Mouse (Mus musculus) liver, postnatal 0 days (tissue): ENCODE results near the gene Zfp626. TPM values are rescaled to one million over a fixed set of nuclear protein-coding genes. Genes with fewer than 3 reads are reported as not detected.
"Not testable (repeated sequence)": the region's sequence is repeated elsewhere in the genome, so short reads cannot be mapped to it uniquely, and the experiment has no call there.

ENCODE experiments used
- ATAC-seq: fragments of 200-750 bp; cut with Nextera tagmentation; 2 replicates; pipeline ENCODE4 v1.8.0; 2017; ENCODE audit warnings: mild to moderate bottlenecking, moderate library complexity
- DNase-seq: peaks from one replicate; pipeline ENCODE4 v3.0.0-alpha.2; 2016
- H3K27ac ChIP-seq: fragments of 300-500 bp; sonication (generic); 2 replicates; pipeline ENCODE4 v1.5.1; 2014; ENCODE audit warnings: antibody characterized with exemption, moderate library complexity, mild to moderate bottlenecking, low read depth
- H3K27me3 ChIP-seq: fragments of 300-500 bp; sonication (generic); 2 replicates; pipeline ENCODE4 v1.6.1; 2014; ENCODE audit warnings: low read length, control low read depth, mixed read lengths; ENCODE audit not compliant: insufficient read depth
- H3K36me3 ChIP-seq: fragments of 300-500 bp; sonication (generic); replicated peaks from 2 replicates; pipeline ENCODE4 v1.6.1; 2014; ENCODE audit warnings: mild to moderate bottlenecking, control low read depth, low read length, moderate library complexity, mixed read lengths; ENCODE audit not compliant: insufficient read depth
- H3K4me1 ChIP-seq: fragments of 300-500 bp; sonication (generic); 2 replicates; pipeline ENCODE4 v1.6.1; 2014; ENCODE audit warnings: antibody characterized with exemption, mild to moderate bottlenecking, control low read depth; ENCODE audit not compliant: insufficient read depth
- H3K4me2 ChIP-seq: fragments of 300-500 bp; sonication (generic); 2 replicates; pipeline ENCODE4 v1.6.1; 2014; ENCODE audit warnings: low read depth, mild to moderate bottlenecking, low read length, moderate library complexity, mixed read lengths
- H3K4me3 ChIP-seq: fragments of 300-500 bp; sonication (generic); 2 replicates; pipeline ENCODE4 v1.5.1; 2014; ENCODE audit warnings: low read depth, low read length
- H3K9ac ChIP-seq: fragments of 300-500 bp; sonication (generic); replicated peaks from 2 replicates; pipeline ENCODE4 v1.6.1; 2014; ENCODE audit warnings: mild to moderate bottlenecking, moderate library complexity
- H3K9me3 ChIP-seq: fragments of 300-500 bp; sonication (generic); 2 replicates; pipeline ENCODE4 v1.6.1; 2016; ENCODE audit warnings: mild to moderate bottlenecking, control low read depth, low read length, mixed read lengths
- CTCF ChIP-seq: sonication (generic); IDR thresholded peaks from 2 replicates; pipeline ENCODE4 v1.5.1; 2016; ENCODE audit warnings: antibody characterized with exemption, low read depth
- EP300 ChIP-seq: IDR thresholded peaks from 2 replicates; pipeline ENCODE4 v1.6.1; 2016; ENCODE audit warnings: antibody characterized with exemption, low read depth, mild to moderate bottlenecking
- WGBS: fragments of 180-500 bp; shearing (Covaris S2); extraction: QIAGEN DNeasy Blood & Tissue Kit; methylation state at CpG from one replicate; pipeline ENCODE4 v1.1.7; 2014; ENCODE audit not compliant: insufficient replicate concordance; 5-methylcytosine and 5-hydroxymethylcytosine counted together
- polyA plus RNA-seq: library from polyadenylated mRNA; unstranded; fragments of >200 nt; fragmentation: Nextera tagmentation; extraction: Ambion mirVana; gene quantifications from 2 replicates; pipeline ENCODE4 v1.2.1, GENCODE M21; 2015

The Zfp626 gene
- polyA plus RNA-seq = 0.62 and 0.63 TPM in 2 replicates

DNA sequence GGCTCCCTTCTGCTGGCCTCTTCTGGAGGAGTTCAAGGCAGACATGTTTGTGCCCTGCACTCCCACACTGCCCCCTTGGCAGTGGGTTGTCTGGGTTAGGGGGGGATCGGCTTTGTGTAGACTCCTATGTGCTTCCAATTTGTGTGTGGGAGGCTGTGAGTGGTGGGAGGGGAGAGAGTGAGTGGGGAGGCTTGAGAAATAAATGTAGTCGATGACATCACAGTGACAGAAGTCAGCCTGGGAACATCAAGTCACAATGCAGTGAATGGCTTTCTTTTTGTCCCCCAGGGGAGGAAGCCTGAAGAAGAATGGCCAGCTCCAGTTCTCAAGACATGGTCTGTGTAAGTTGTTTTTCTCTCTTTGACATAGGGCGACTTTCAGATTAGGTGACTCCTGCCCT is at the start of gene Zfp626:
Zfp626 (plus strand) TSS at position 301 of the 400 bp plus-strand sequence.
- 88% methylated on average over 3 of the region's 3 CpGs for WGBS
- H3K9me3 ChIP-seq, H3K9ac ChIP-seq, H3K4me3 ChIP-seq, H3K27ac ChIP-seq, ATAC-seq, H3K27me3 ChIP-seq, DNase-seq, H3K4me1 ChIP-seq, H3K4me2 ChIP-seq: not testable (repeated sequence)
- H3K36me3 ChIP-seq = peaks cover 14% of the 10 kb centered on the region

DNA sequence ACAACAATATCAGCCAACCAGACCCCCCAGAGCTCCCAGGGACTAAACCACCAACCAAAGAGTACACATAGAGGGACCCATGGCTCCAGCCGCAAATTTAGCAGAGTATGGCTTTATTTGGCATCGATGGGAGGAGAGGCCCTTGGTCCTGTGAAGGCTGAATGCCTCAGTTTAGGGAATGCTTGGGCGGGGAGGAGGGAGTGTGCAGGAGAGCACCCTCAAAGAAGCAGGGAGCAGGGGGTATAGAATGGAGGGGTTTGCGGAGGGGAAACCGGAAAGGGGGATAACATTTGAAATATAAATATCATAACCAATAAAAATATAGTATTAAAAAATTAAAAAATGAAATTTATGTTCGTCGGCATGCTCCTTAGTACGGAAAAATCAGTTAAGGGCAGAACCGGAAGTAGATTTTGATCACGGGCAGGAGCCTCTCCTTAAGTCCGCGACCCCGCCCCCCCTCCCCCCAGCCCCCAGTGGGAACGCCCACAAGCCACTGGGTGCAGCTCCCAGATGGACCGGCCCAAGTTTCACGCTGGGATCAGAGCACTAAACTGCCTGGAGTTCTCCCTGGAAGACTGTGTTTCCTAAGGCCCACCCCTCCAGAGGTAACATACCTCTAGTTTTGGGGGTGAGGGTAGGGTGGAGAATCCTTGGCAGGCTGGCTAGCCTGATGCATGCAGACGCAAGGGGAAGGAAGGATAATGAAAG is 41.7 kb upstream of the Zfp626 start:
- no peak for DNase-seq
- TF ChIP-seq EP300 (no peak), CTCF (no peak)
- Histone ChIP-seq H3K4me1 (peaks cover 2% of the 10 kb centered on the region; the same call in 1 of the 2 replicates), H3K4me3 (no peak overlapping the region), H3K27ac (no peak overlapping the region), H3K4me2 (peak overlapping the region; percentile 50), H3K9ac (no peak overlapping the region), H3K36me3 (no peaks in the 10 kb centered on the region), H3K9me3 (no peaks in the 10 kb centered on the region), H3K27me3 (no peaks in the 10 kb centered on the region)
- no peak for ATAC-seq
- 10% methylated on average over 16 of the region's 17 CpGs for WGBS

DNA sequence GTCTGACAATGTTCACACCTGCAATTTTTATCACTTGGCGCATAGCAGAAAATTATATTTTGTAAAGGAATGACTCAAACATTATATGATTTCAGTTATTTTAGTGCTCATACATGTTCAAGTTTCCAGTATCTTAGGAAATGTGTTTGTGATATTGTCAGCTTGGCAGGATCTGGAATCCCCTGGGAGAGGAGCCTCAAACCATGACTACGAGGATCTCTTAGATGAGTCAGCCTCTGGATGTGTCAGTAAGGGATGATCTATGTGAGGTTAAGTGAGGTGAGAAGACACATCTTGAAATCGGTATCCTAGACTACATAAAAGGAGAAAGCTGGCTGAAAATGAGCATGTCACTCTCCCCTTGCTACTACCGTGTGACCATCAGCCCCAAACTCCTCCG is 17.7 kb upstream of the Zfp626 start:
- DNase-seq (no peak), ATAC-seq (no peak)
- 78% methylated on average over 5 of the region's 5 CpGs for WGBS
- Histone ChIP-seq H3K9me3 (peaks cover 4% of the 10 kb centered on the region), H3K27me3 (no peaks in the 10 kb centered on the region), H3K36me3 (no peaks in the 10 kb centered on the region), H3K4me3 (no peak overlapping the region), H3K4me1 (no peaks in the 10 kb centered on the region), H3K27ac (no peak overlapping the region), H3K4me2 (no peak overlapping the region), H3K9ac (no peak overlapping the region)
- TF ChIP-seq CTCF = no peak
- TF ChIP-seq EP300 = no peak

DNA sequence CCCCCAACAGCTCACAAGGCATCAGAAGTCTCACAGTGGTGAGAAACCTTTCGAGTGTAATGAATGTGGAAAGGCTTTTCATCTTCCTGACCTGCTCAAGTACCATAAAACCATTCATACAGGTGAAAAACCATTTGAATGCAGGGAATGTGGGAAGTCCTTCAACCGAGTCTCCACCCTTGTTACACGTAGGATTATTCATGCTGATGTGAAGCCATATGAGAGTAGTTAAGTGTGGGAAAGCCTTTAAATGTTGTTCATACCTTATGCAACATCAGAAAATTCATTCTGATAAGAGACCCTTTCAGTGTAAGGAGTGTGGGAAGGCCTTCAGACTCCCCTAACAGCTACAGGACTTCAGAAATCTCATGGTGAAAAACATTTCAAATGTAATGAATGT is 13.1 kb upstream of the Zfp626 start:
- not testable (repeated sequence) for DNase-seq
- 57% methylated on average over 2 of the region's 3 CpGs for WGBS

DNA sequence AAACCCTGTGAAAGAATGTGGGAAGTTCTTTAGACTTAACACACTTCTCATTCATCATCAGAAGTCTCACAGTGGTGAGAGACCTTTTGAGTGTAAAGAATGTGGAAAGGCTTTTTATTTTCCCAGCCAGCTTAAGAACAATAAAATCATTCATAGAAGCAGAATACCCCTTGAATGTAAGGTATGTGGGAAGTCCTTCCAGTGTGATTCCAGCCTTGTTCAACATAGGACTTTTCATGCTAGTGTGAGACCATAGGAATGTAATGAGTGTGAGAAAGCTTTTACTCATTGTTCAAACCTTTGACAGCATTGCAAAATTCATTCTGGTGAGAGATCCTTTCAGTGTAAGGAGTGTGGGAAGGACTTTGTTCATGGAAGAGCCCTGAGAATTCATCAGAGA is 12.4 kb upstream of the Zfp626 start:
- Histone ChIP-seq H3K27ac (no peak overlapping the region), H3K27me3 (no peaks in the 10 kb centered on the region), H3K4me2 (no peak overlapping the region), H3K9ac (no peak overlapping the region), H3K9me3 (no peaks in the 10 kb centered on the region), H3K36me3 (no peaks in the 10 kb centered on the region), H3K4me1 (no peaks in the 10 kb centered on the region), H3K4me3 (no peak overlapping the region)
- no peak for TF ChIP-seq EP300
- no peak for TF ChIP-seq CTCF
- ATAC-seq (no peak), DNase-seq (no peak)

More for the DNA sequence above, 13.1 kb upstream of the Zfp626 start:
- not testable (repeated sequence) for H3K27ac ChIP-seq, H3K9me3 ChIP-seq, H3K4me1 ChIP-seq, ATAC-seq, H3K9ac ChIP-seq, H3K4me3 ChIP-seq, H3K27me3 ChIP-seq, H3K36me3 ChIP-seq, H3K4me2 ChIP-seq

DNA sequence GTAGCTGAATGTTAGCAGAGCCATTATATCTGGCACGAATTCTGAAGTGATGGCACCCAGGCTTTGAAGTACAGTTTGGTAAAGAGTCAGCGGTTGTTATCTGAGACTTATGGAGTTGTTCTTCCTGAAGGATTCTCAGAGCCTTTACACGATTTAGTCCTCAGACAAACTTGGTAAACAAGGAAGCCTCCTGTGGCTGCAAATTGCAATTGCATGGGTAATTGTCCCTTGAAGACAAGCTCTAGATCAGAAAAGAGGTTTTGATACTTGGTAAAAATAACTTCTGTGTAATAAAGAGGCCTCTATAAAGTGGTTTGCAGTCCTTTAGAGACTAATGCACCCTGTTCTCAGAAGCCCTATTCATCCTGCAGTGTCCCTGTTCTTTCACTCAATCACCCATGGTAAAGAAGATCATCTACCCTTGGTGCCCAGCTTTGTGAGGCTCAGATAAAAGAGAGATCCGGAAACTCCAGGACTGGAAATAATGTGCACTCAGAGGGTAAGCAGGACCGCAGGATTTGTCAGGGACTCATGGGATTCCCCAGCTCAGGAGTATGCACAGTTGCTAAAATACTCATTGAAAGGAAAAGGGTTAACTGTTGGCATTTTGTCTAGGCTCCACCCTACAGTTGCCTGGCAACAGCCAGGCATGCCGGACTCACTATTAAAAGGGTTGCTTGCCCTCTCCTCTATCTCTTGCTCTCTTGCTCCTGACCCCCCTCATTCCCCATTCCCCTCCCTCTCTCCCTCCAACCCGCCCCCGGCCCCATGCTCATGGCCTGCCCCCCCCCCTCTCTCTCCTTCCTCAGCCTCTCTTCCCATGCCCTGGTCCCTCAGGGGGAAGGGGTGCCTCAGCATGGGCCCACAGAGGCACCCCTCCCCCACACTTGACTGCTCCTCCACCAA is 8.8 kb upstream of the Zfp626 start:
- Histone ChIP-seq H3K27ac (no peak overlapping the region), H3K4me3 (no peak overlapping the region), H3K9ac (no peak overlapping the region), H3K9me3 (no peaks in the 10 kb centered on the region), H3K4me2 (no peak overlapping the region), H3K4me1 (no peaks in the 10 kb centered on the region), H3K36me3 (no peaks in the 10 kb centered on the region), H3K27me3 (no peaks in the 10 kb centered on the region)
- DNase-seq (no peak), ATAC-seq (no peak)
- 35% methylated on average over 8 of the region's 8 CpGs for WGBS
- TF ChIP-seq CTCF (no peak; the same call in 1 of the 2 replicates), EP300 (no peak)
